Mouse (Mus musculus) liver, adult (tissue): Measurements from ENCODE around the gene Mast4.

Experiments used
- GATA4 ChIP-seq: IDR thresholded peaks from 2 replicates; pipeline ENCODE4 v1.6.1; 2014; ENCODE audit warnings: mild to moderate bottlenecking, low read length; ENCODE audit not compliant: insufficient replicate concordance

Gene Mast4

GRCm38 (mm10) chr13:103334392-103334686 lies at the start of gene Mast4:
Gene Mast4, minus strand, starts transcription at chr13:103334497.
- no peak for TF ChIP-seq GATA4

DNA sequence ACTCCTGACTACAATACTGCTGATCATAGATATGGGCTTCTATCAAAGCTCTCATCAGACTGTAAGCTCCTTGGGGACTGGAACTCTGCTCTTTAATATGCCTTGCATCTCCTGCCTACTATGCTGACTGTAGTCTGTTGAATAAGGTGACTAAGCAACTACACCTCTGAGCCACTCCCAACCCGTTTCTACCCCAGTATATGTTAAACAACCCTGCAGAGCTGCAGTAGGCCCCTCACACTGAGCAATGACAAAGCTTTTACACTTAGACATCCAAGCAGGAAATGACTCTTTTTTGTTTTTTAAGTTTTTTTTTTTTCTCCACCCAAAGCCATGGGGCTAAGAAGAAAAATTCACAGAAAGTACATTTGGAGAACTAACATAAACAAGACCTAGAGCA lies 40.2 kb upstream of the Mast4 start:
- no peak for TF ChIP-seq GATA4

- no peak for TF ChIP-seq GATA4
Observed at GRCm38 (mm10) chr13:103369194-103369593, 34.9 kb upstream of the Mast4 start.

- no peak for TF ChIP-seq GATA4
Observed at GRCm38 (mm10) chr13:103363181-103363580, 28.9 kb upstream of the Mast4 start.

DNA sequence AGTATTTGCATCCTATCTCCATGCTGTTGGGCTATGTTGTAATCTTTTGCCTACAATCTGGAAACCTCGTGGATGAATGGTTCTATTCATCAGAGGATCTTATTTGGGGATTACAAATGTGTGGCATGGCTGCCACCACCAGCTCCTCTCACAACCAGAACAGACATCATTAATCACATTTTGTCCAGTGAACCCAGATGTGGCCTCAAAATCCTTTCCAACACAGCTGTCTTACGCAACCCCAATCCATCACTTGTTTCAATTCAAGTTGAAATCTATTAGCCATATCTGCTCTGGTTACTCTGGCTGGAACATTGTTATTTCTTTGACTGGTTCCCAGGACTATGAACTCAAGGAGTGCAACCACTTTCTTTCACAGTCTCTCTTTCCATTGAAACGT lies 20.4 kb upstream of the Mast4 start:
- TF ChIP-seq GATA4, result no peak

GRCm38 (mm10) chr13:103344749-103345148 lies 10.5 kb upstream of the Mast4 start:
- no peak for TF ChIP-seq GATA4

GRCm38 (mm10) chr13:103344006-103344720 lies 9.9 kb upstream of the Mast4 start:
- TF ChIP-seq GATA4, result no peak

DNA sequence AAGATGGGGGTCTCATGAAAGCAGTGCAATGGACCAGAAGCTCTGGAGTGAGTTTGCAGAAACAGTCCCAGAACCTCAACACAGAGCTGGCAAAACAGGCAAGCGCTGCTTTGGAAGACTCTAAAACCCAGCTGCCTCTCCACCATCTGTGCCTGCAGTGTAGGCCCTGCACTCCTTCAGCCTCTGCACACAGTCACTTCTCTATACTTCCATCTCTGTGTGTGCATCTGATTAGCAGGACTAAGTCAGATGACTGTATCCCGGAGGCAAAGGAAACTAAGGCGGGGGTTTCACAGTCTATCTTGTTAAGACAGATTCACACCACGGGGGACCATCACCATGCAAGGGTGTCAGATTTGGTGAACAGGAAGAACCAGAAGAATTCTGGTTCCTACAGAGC lies 6.7 kb upstream of the Mast4 start:
- TF ChIP-seq GATA4, result no peak

GRCm38 (mm10) chr13:103338616-103339015 lies 4.3 kb upstream of the Mast4 start:
- no peak for TF ChIP-seq GATA4

DNA sequence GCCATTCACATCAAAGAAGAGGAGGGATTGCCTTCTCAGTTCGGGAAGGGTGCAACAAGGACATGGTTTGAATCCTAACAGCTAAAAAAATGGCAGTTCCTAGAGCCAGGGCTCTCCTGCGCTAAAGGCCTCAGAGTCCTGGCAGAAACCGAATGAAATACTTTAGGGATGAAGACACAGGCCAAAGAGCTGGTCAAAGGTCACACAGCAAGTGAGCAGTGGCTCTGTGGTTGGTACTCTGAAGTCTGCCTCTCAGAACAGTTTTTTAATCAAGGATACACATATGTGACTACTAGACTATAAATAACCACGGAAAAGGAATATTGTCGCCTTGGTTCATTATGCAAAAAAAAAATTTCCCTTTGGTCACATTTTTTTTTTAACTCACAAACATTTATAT lies 1.9 kb upstream of the Mast4 start:
- no peak for TF ChIP-seq GATA4

DNA sequence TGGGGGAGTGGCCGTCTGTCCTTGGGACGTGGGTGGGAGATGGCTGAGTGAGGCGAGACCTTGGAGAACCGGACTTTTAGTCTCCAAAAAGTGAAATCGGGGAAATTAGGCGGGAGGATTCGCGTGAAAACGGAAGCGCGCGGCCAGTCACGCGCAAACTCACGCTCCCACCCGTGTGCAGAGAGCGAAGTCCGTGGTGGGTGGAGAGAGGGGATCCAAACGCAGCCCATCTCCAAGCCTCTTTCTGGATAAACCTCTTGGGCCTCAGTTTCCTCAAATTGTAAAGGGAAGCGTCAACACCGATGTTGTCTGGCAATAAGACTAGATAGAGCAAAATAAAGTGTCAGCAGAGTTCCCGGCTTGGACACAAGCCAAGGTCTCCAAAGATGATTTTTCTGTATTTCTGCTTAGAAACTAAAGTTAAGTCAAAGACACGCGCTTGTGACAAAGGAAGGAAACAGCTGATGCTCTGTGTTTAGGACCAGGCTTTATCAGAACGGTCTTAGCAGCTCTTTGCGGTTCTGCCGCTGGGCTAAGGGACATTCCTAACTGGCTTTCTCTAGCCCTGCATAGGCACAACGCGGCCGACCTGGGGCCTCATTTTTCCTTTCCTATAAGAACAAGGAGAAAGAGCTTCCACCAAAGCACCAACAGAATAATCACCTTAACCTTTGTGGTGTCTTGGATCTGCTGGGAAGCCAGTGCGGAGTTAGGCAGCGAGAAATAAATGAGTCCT lies 594 bp upstream of the Mast4 start:
- no peak for TF ChIP-seq GATA4

DNA sequence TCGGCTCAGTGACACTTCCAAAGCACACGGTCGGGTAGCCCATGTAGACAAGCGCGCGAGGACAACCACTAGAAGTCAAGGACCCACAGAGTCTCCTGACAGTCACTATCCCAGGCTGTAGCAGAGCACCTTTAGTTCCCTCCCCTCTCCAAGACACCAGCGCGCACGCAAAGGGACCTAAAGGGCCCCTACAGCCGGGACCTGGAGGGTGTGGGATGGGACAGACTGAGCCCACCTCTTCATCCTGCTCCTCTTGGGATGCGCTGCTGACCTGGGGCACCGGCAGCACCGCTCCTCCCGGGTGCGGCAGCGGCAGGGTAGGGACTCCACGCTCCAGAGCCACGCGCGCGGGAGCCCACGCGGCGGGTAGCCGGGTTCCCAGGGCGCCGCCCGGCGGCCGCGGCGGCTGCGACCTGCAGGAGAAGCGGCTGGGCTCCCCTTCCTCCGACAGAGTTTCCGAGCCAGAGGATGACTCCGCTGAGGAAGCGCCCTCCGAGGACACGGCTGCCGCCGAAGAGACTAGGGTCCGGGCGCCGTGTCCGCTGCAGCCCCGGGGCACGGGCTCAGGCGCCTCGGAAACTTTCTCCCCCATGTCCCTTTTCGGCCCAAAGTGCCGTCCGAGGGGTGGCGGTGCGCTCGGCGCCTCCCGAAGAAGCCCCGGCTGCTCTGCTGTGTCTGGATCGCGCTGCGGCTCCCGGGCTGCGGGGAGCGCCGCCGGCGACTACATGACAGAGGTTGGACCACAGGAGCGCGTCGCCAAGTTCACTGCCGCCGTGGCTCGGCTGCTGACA lies 501 bp downstream of the Mast4 start:
- no peak for TF ChIP-seq GATA4

DNA sequence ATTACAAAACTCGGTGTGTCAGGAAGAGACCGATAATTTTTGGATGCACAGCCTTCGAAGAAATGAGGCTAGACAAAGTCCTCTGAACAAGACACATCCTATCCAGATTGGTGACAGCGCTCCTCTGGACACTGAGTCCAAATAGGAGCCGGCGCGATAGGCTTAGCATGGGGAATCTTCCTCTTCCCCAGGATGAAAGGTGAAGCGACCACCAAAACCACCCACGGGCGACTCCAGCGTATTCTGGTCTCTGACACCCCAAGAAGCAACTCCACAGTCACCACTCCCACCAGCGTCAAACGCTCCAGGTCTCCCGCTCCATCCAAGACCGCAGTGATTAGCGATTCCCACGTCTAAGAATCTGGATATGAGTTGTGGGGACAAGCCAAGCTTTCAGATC lies 1.1 kb downstream of the Mast4 start:
- TF ChIP-seq GATA4, result no peak

DNA sequence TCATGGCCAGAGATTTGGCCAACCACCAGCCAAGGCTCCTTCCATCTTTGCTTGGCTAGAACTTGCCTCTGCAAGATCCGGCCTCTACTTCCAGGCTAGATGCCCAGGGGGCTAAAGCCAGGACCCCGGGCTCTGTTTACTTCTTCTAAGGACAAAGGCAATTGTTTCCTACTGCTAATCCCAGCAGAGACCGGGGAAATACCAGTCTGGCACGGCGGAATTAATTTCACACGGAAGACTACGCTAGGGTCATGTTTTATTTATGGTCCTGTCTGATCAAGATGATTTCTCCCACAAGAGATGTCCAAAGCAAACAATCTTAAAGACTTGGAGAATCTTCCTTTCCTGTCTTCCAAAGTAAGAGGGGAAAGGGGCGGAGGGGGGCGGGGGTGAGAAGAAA lies 1.6 kb downstream of the Mast4 start:
- TF ChIP-seq GATA4, result no peak

GRCm38 (mm10) chr13:103331096-103331495 lies 3.2 kb downstream of the Mast4 start:
- TF ChIP-seq GATA4, result no peak

GRCm38 (mm10) chr13:103328299-103328698 lies 6.0 kb downstream of the Mast4 start:
- TF ChIP-seq GATA4, result no peak
